Mouse (Mus musculus) thymus, adult 2 months (tissue): ENCODE measurements around the gene Vps39.

Experiments
- CTCF ChIP-seq: fragments of 200-500 bp; IDR thresholded peaks from 2 replicates; pipeline ENCODE4 v1.5.1; 2012; ENCODE audit warnings: mild to moderate bottlenecking, control low read depth, low read length, moderate library complexity, borderline replicate concordance; ENCODE audit not compliant: control insufficient read depth, poor library complexity, insufficient read depth; ENCODE audit errors: extremely low read depth
- POLR2A ChIP-seq: fragments of 200-500 bp; IDR thresholded peaks from 2 replicates; pipeline ENCODE4 v1.6.1; 2012; ENCODE audit warnings: mild to moderate bottlenecking, low read length, control low read depth, moderate library complexity; ENCODE audit not compliant: control insufficient read depth, poor library complexity, insufficient read depth; ENCODE audit errors: extremely low read depth

DNA sequence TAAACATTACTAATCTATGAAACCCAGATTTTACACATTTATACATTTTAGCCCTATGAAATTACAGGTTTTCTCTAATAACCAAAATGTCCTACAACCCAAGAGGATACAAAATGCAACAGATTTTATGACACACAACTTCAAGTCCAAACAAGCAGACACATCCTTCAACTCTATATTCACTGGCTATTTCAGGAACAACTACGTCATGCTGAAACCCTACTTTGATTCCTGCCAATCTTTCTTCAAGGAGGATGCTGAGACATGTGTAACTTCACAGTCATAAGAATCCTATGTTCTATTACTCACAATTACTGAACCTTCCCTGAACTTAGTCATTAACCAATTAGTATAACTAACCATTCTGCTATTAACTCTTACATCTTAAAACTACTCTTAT, 34.4 kb upstream of the Vps39 start:
- TF ChIP-seq POLR2A, result no peak
- no peak for TF ChIP-seq CTCF
